In the genomic region with DNA sequence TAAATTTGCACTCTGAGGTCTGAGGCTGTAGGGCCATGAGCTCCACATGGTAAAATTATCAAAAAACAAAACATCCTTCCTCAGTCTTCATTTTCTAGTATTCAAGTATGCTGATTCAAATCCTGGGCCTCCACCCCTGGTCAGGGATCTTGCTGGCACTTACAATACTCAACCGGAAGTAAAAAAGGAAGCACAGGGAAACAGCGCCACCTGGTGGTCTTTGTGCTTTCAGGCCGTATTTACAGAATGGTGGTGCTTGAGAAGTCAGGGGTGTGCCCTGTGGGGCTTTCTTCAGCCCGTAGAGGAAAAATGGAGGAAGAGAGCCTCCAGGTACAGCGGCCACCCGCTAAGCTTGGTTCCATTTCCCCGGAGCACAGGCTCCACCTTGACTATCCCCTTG, we compare ENCODE assay signal across 1 mouse cellular context.
TF ChIP-seq lines count a peak whose summit lies in the region.

No protein-coding gene starts in this region.

TF ChIP-seq in CH12.LX, 34 proteins besides CTCF, POLR2A, EP300 and RAD21:
- TF ChIP-seq ZC3H11A (IDR thresholded peaks at IDR 0.05; ENCODE audit: low read depth, low read length): peak; percentile 35; the same call in 1 of the 2 replicates
- TF ChIP-seq NELFE (IDR thresholded peaks at IDR 0.05; ENCODE audit: low read depth, low read length): no peak; the same call in none of the 2 replicates
- TF ChIP-seq JUN (IDR thresholded peaks at IDR 0.05; ENCODE audit: insufficient read depth, low read depth, low read length): no peak
- peak; percentile 72; the same call in 1 of the 2 replicates for TF ChIP-seq IRF4 (IDR thresholded peaks at IDR 0.05; ENCODE audit: low read depth, low read length)
- no peak for TF ChIP-seq RCOR1 (conservative IDR thresholded peaks at IDR 0.05; ENCODE audit: low read depth, low read length)
- TF ChIP-seq MAZ (IDR thresholded peaks at IDR 0.05; ENCODE audit: low read depth, low read length): no peak
- peak; percentile 66 for TF ChIP-seq HCFC1 (IDR thresholded peaks at IDR 0.05; ENCODE audit: low read depth, low read length)
- TF ChIP-seq MEF2A (IDR thresholded peaks at IDR 0.05; ENCODE audit: borderline replicate concordance, low read depth, low read length): peak; percentile 41; the same call in 1 of the 2 replicates
- TF ChIP-seq SMC3 (IDR thresholded peaks at IDR 0.05; ENCODE audit: low read depth, low read length): peak; percentile 87
- TF ChIP-seq ELF1 (IDR thresholded peaks at IDR 0.05; ENCODE audit: low read depth, low read length): peak; percentile 89
- TF ChIP-seq SIN3A (IDR thresholded peaks at IDR 0.05; ENCODE audit: low read length): peak; percentile 76
